Mouse (Mus musculus) fibroblast of lung, adult 2 months (primary cell): ENCODE measurements at regions not wholly inside any gene's neighbourhood (a gene's known extent, or its start where the extent isn't known, plus 50 kb on each side); places are given as distances from the start of the nearest gene placed in this dataset.

Source experiments
- DNase-seq: peaks from one replicate; pipeline ENCODE4 v3.0.0-alpha.2; 2011; ENCODE audit warnings: low read depth

GRCm38 (mm10) chr13:92911660-92912284 lies 67.2 kb downstream of the Mtx3 start:
- no peak for DNase-seq

- no peak for DNase-seq
These were observed 68.1 kb downstream of the Mtx3 start for GRCm38 (mm10) chr13:92912661-92913060.

- DNase-seq, result no peak
These were observed 70.1 kb downstream of the Mtx3 start for GRCm38 (mm10) chr13:92914631-92915030.

- DNase-seq, result no peak
These were observed 70.8 kb downstream of the Mtx3 start for GRCm38 (mm10) chr13:92915221-92915839.

GRCm38 (mm10) chr13:92915948-92916710 lies 71.6 kb downstream of the Mtx3 start:
- DNase-seq, result no peak

GRCm38 (mm10) chr13:92919882-92920281 lies 75.3 kb downstream of the Mtx3 start:
- no peak for DNase-seq

- DNase-seq, result no peak
These were observed 77.4 kb downstream of the Mtx3 start for GRCm38 (mm10) chr13:92921936-92922335.

GRCm38 (mm10) chr13:92923496-92923895 lies 78.9 kb downstream of the Mtx3 start:
- DNase-seq, result no peak

GRCm38 (mm10) chr13:92924021-92924420 lies 79.5 kb downstream of the Mtx3 start:
- no peak for DNase-seq

- DNase-seq, result no peak
These were observed 80.6 kb downstream of the Mtx3 start for GRCm38 (mm10) chr13:92925196-92925595.

- no peak for DNase-seq
These were observed 84.0 kb downstream of the Mtx3 start for GRCm38 (mm10) chr13:92928551-92928950.

GRCm38 (mm10) chr13:92931696-92932095 lies 87.1 kb downstream of the Mtx3 start:
- no peak for DNase-seq

GRCm38 (mm10) chr13:92939032-92939431 lies 94.5 kb downstream of the Mtx3 start:
- no peak for DNase-seq

- DNase-seq, result no peak
These were observed 96.0 kb downstream of the Mtx3 start for GRCm38 (mm10) chr13:92940610-92941009.

GRCm38 (mm10) chr13:92948560-92948959 lies 104.0 kb downstream of the Mtx3 start:
- DNase-seq, result no peak

- DNase-seq, result no peak
These were observed 115.5 kb downstream of the Mtx3 start for GRCm38 (mm10) chr13:92960031-92960430.

GRCm38 (mm10) chr13:92962625-92963024 lies 118.1 kb downstream of the Mtx3 start:
- no peak for DNase-seq

- DNase-seq, result peak; percentile 78
These were observed 118.9 kb downstream of the Mtx3 start for GRCm38 (mm10) chr13:92963351-92963895.

GRCm38 (mm10) chr13:92964213-92964743 lies 119.7 kb downstream of the Mtx3 start:
- no peak for DNase-seq

GRCm38 (mm10) chr13:92967025-92967610 lies 122.6 kb downstream of the Mtx3 start:
- DNase-seq, result peak; percentile 93

- DNase-seq, result no peak
These were observed 125.0 kb downstream of the Mtx3 start for GRCm38 (mm10) chr13:92969579-92969978.

- DNase-seq, result no peak
These were observed 128.3 kb downstream of the Mtx3 start for GRCm38 (mm10) chr13:92972891-92973290.
